Mouse (Mus musculus) left cerebral cortex, postnatal 4 days (tissue): ENCODE results near the gene Serpine1. TPM values are rescaled to one million over a fixed set of nuclear protein-coding genes. Genes with fewer than 3 reads are reported as not detected.

Experiments used
- DNase-seq: peaks from one replicate; pipeline ENCODE4 v3.0.0-alpha.2; 2022
- intact Hi-C: fragments of 180-260 bp; cut with DNase I; formaldehyde crosslinking; loops from one replicate; pipeline ENCODE4 v1.15.1; 2025
- total RNA-seq, 2 experiments: library from RNA; stranded (reverse); gene quantifications; 2 replicates each; pipeline ENCODE4 v1.2.3; 2021

Serpine1 gene
- total RNA-seq, 2 experiments from 2014 or later: 0.60 TPM

GRCm38 (mm10) chr5:137100660-137101059 lies 28.6 kb upstream of the Serpine1 start:
- intact Hi-C loops: no loop called here
- DNase-seq: no peak

GRCm38 (mm10) chr5:137098418-137098817 lies 26.4 kb upstream of the Serpine1 start:
- intact Hi-C loops: no loop called here
- DNase-seq: no peak

- intact Hi-C loops: no loop called here
Observed at GRCm38 (mm10) chr5:137096037-137096436, 24.0 kb upstream of the Serpine1 start.

GRCm38 (mm10) chr5:137095135-137095534 lies 23.1 kb upstream of the Serpine1 start:
- intact Hi-C loops: no loop called here
- DNase-seq: no peak

More at GRCm38 (mm10) chr5:137096037-137096436, 24.0 kb upstream of the Serpine1 start:
- DNase-seq: no peak

GRCm38 (mm10) chr5:137093720-137094119 lies 21.7 kb upstream of the Serpine1 start:
- DNase-seq: no peak
- intact Hi-C loops: no loop called here

GRCm38 (mm10) chr5:137091560-137091959 lies 19.5 kb upstream of the Serpine1 start:
- intact Hi-C loops: no loop called here
- DNase-seq: no peak

- DNase-seq: peak; percentile 53
- intact Hi-C loops: no loop called here
Observed at GRCm38 (mm10) chr5:137090870-137091269, 18.8 kb upstream of the Serpine1 start.

- no peak for DNase-seq
- intact Hi-C loops: no loop called here
Observed at GRCm38 (mm10) chr5:137087410-137087809, 15.3 kb upstream of the Serpine1 start.

- intact Hi-C loops: no loop called here
Observed at GRCm38 (mm10) chr5:137085731-137086130, 13.7 kb upstream of the Serpine1 start.

GRCm38 (mm10) chr5:137085021-137085420 lies 13.0 kb upstream of the Serpine1 start:
- intact Hi-C loops: no loop called here
- no peak for DNase-seq

More at GRCm38 (mm10) chr5:137085731-137086130, 13.7 kb upstream of the Serpine1 start:
- no peak for DNase-seq

GRCm38 (mm10) chr5:137083051-137083450 lies 11.0 kb upstream of the Serpine1 start:
- no peak for DNase-seq
- intact Hi-C loops: no loop called here

GRCm38 (mm10) chr5:137079849-137080248 lies 7.8 kb upstream of the Serpine1 start:
- DNase-seq: no peak
- intact Hi-C loops: no loop called here

GRCm38 (mm10) chr5:137078616-137079015 lies 6.5 kb upstream of the Serpine1 start:
- intact Hi-C loops: no loop called here
- DNase-seq: no peak

GRCm38 (mm10) chr5:137078041-137078440 lies 6.0 kb upstream of the Serpine1 start:
- DNase-seq: no peak

GRCm38 (mm10) chr5:137077187-137077586 lies 5.1 kb upstream of the Serpine1 start:
- intact Hi-C loops: no loop called here
- no peak for DNase-seq

More at GRCm38 (mm10) chr5:137078041-137078440, 6.0 kb upstream of the Serpine1 start:
- intact Hi-C loops: no loop called here

GRCm38 (mm10) chr5:137076191-137076930 lies 4.3 kb upstream of the Serpine1 start:
- DNase-seq: no peak
- intact Hi-C loops: no loop called here

GRCm38 (mm10) chr5:137075726-137076125 lies 3.7 kb upstream of the Serpine1 start:
- intact Hi-C loops: no loop called here

GRCm38 (mm10) chr5:137074191-137074651 lies 2.2 kb upstream of the Serpine1 start:
- DNase-seq: no peak
- intact Hi-C loops: no loop called here

More at GRCm38 (mm10) chr5:137075726-137076125, 3.7 kb upstream of the Serpine1 start:
- DNase-seq: peak; percentile 6

GRCm38 (mm10) chr5:137073141-137073540 lies 1.1 kb upstream of the Serpine1 start:
- intact Hi-C loops: no loop called here
- no peak for DNase-seq

- DNase-seq: no peak
- intact Hi-C loops: no loop called here
Observed at GRCm38 (mm10) chr5:137070881-137071605, 1.0 kb downstream of the Serpine1 start.

GRCm38 (mm10) chr5:137068711-137069110 lies 3.4 kb downstream of the Serpine1 start:
- no peak for DNase-seq
- intact Hi-C loops: no loop called here

- intact Hi-C loops: no loop called here
- DNase-seq: no peak
Observed at GRCm38 (mm10) chr5:137065923-137066322, 6.1 kb downstream of the Serpine1 start.
